Mouse (Mus musculus) urinary bladder, postnatal 14 days (tissue): ENCODE results near the gene Ugt1a10.
"Not testable (repeated sequence)": the region's sequence is repeated elsewhere in the genome, so short reads cannot be mapped to it uniquely, and the experiment has no call there.

Source experiments
- DNase-seq: peaks from one replicate; pipeline ENCODE4 v3.0.0; 2021; ENCODE audit warnings: low spot score

The Ugt1a10 gene

DNA sequence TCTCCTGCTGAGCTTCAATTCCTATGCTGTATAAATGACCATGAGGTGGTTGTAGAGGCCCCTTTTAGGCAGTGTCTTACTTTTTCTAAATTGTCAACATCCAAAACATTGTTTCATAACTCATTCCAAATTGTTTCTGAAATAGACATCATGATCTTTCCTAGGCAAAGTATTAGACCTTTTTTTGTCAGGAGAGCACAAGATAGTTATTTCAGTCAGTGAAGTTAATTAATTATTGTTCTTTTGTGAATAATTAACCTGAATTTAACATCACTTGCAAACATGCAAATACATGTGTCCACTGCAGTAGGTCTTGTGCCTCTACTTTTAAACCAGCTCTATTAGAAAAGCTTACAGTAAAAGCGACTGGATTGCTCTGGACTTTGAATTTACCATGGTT, at the start of gene Ugt1a10:
Gene Ugt1a10, plus strand, starts transcription at position 301 of the 400 bp plus-strand sequence.
- no peak for DNase-seq

- no peak for DNase-seq
These were observed 47.4 kb upstream of the Ugt1a10 start for GRCm38 (mm10) chr1:88007692-88008210.

- DNase-seq, result peak; percentile 72
These were observed 46.9 kb upstream of the Ugt1a10 start, which contains the start of gene Usp40 for GRCm38 (mm10) chr1:88008211-88008697. Usp40 (minus strand) TSS chr1:88008551.

DNA sequence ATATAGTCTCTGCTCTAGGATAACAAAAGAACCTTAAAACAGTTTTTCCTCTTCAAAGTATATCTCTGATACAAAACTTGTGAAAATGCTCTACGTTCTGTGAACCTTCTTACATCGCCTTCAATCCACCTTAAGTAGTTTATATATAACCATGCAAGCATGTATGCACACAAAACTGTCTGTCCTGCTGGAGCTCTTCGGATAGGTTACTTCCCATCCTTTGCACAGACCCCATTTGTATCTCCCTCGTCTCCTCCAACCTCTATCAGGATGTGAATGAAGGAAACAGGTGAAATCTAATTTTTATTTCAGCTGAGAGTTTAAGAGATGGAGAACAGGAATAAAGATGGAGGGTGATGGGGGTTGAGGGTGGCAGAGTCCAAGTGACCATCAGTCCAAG, 46.5 kb upstream of the Ugt1a10 start:
- no peak for DNase-seq

GRCm38 (mm10) chr1:88009521-88009920, 45.7 kb upstream of the Ugt1a10 start:
- no peak for DNase-seq

GRCm38 (mm10) chr1:88013726-88014125, 41.5 kb upstream of the Ugt1a10 start:
- DNase-seq, result no peak

DNA sequence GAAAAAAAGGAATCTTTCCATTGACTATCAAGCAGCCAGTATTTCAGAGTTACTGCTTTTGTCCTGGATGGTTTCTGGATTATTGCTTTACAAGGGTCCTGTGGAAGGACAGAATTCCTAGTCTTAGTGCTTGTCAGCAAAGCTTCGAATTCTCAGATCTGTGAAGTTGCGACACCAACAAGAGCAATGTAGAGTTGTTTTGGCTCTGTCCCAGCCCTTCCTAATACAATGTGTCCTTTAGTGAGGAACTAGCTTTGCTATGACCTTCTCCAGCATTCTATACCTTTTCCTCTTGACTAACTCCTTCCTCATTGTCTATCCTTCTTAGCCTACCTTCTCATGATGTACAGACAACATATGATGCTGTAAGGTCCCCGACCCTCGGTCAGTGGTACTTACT, 41.0 kb upstream of the Ugt1a10 start:
- no peak for DNase-seq

DNA sequence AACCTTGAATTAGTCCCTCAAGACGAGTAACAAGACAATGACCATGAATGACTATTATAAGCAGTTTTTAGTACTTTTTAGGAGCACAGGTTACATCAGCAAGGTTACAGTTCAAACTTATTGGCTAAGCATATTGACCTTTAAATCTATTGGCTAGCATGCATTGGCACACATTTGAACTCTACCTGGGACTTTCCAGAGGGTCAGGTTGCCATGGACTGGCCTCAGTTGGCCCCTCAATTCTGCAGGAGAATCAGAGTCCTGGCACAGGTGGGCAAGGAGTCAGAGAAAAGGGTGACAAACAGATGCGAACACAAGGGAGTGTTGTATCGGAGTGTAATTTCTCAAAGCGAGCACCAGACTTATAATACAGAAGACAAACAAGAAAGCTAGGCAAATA, 40.5 kb upstream of the Ugt1a10 start:
- no peak for DNase-seq

- no peak for DNase-seq
These were observed 39.8 kb upstream of the Ugt1a10 start for GRCm38 (mm10) chr1:88015371-88015770.

- not testable (repeated sequence) for DNase-seq
These were observed 29.9 kb upstream of the Ugt1a10 start for GRCm38 (mm10) chr1:88025244-88025643.

DNA sequence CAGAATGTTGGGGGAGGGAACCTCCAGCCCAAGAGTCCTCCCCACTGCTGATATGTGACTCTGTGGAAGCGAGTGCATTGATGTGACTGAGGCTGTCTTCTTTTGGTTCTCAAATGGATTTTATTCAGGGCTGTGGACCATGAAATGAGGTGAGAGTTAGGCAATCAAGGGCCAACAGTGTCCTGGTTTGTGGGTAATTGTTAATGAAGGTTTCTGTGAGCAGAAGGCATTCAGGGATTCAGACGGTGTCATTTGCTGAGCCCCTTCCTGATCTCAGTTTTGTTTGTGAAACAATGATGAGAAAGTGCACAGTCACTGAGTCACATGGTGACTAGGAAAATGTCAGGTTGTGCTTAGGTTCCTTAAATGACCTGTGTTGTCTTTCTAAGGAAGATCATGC, 12.1 kb upstream of the Ugt1a10 start:
- DNase-seq, result not testable (repeated sequence)

GRCm38 (mm10) chr1:88044832-88045437, 10.3 kb upstream of the Ugt1a10 start:
- DNase-seq, result not testable (repeated sequence)

DNA sequence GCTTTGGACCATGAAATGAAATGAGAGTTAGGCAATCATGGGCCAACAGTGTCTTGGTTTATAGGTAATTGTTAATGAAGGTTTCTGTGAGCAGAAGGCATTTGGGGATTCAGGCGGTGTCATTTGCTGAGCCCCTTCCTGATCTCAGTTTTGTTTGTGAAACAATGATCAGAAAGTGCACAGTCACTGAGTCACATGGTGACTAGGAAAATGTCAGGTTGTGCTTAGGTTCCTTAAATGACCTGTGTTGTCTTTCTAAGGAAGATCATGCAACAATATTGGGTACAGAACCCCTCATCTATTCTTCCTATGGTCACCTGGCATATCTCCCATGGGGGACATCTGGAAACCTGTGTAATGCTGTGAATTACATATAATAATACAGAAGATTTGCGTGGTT, 7.8 kb upstream of the Ugt1a10 start:
- not testable (repeated sequence) for DNase-seq

GRCm38 (mm10) chr1:88066472-88067102, 11.4 kb downstream of the Ugt1a10 start:
- not testable (repeated sequence) for DNase-seq

DNA sequence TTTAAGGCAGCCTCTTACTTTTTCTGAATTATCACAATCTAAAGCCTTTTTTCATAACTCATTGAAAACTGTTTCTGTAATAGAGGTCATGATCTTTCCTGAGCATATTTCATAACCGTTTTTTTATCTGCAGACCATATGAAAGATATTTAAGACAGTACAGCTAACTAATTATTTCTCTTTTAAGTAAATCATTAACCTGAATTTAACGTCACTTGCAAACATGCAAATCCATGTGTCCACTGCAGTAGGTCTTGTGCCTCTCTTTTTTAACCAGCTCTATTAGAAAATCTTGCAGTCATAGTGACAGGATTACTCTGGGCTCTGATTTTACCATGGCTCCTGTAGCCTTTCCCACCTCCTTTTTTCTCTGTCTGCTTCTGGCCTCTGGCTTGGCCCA, 15.3 kb downstream of the Ugt1a10 start, which contains the start of gene Ugt1a9:
Gene Ugt1a9, plus strand, starts transcription at position 306 of the 400 bp plus-strand sequence.
- no peak for DNase-seq

DNA sequence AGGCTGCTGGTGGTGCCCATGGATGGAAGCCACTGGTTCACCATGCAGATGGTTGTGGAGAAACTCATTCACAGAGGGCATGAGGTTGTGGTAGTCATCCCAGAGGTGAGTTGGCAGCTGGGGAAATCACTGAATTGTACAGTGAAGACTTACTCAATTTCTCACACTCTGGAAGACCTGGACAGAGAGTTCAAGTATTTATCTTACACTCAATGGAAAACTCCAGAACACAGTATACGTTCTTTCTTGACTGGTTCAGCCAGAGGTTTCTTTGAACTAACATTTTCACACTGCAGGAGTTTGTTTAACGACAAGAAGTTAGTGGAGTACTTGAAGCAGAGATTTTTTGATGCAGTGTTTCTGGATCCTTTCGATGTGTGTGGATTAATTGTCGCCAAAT, 15.7 kb downstream of the Ugt1a10 start:
- no peak for DNase-seq

DNA sequence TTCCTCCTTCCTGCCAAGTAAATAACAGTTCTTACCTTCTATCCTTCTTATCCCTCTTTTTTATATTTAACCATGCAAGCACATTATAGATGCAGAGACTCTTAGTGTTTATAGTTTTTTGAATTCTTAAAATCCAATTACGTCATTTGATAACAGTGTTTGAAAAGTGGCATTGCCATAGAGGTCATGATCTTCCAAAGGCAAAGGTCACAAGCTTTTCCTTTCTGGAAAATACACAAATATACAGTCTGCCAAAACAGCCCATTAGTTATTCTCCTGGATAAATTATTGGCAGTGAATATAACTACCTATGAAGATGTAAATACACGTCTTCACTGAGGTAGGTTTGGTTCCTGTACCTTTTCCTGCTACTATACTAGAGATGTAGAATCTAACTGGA, 19.3 kb downstream of the Ugt1a10 start:
- no peak for DNase-seq

- no peak for DNase-seq
These were observed 21.9 kb downstream of the Ugt1a10 start for GRCm38 (mm10) chr1:88077128-88077527.

- no peak for DNase-seq
These were observed 26.5 kb downstream of the Ugt1a10 start for GRCm38 (mm10) chr1:88081670-88082069.

DNA sequence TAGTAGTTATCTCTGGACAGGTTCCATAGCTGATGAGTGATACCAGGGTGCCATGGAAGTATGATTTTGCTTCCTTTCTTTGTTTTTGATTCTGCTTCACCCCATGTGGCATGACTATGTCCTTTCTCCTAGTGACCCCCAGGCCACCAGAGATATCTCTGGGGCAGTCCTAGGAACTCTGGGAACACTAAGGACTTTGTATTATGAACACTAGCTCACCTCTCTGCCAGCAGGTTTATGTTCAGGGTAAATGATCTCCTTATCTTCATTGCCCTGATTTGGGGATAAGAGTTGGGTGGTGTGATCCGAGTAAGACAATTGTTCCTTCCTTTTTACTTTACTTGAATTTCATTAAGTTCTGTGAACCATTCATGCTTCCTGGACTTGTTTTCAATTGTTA, 30.9 kb downstream of the Ugt1a10 start:
- no peak for DNase-seq

- no peak for DNase-seq
These were observed 32.3 kb downstream of the Ugt1a10 start, which contains the start of gene Ugt1a8 for GRCm38 (mm10) chr1:88087513-88087912. Ugt1a8 (plus strand) TSS chr1:88087813.

DNA sequence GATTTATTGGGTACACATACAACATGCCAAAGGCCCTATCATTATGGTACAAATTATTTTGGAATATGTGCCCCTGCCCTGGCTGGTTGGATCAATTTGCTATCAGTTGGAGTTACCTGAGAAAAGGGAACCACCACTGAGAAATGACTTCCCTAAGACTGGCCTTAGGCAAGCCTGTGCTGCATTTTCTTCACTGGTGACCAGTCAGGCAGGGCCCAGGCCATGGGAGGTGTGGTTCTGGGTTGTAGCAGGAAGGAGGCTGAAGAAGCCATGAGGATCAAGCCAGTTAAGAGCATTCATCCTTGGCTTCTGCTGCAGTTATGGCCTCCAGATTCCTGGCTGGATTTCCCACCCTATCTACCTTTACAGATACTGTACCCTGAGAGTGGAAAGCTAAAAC, 37.2 kb downstream of the Ugt1a10 start:
- no peak for DNase-seq

DNA sequence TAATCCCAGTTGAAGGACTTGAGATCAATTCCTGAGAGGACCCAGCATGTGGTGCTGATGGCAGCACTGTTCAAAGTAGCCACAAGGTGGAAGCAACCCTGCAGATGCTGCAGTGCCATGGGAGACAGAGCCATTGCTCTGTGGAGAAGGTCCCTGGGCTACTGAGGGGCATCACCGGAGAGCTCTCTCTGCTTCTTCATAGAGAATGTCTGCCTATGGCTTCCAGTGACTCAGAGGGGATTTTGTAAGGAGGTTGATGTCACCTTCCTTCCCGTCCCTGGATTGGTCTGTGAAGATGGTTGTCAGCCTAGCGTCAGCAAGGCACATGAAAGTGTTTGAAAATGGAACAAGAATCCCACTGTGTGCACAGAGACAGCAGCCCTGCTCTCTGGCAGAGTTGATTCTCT, 39.1 kb downstream of the Ugt1a10 start:
- not testable (repeated sequence) for DNase-seq
